Mouse (Mus musculus) brain, embryonic 14.5 days (tissue): ENCODE measurements around the gene Phf3. TPM values are rescaled to one million over a fixed set of nuclear protein-coding genes. Genes with fewer than 3 reads are reported as not detected.

Source experiments
- DNase-seq: peaks from one replicate; pipeline ENCODE4 v3.0.0-alpha.2; 2011; ENCODE audit warnings: low read depth
- CTCF ChIP-seq: fragments of 200-500 bp; IDR thresholded peaks from 2 replicates; pipeline ENCODE4 v1.5.1; 2012; ENCODE audit warnings: inconsistent platforms, mild to moderate bottlenecking, moderate library complexity, borderline replicate concordance; ENCODE audit not compliant: insufficient read depth, insufficient read length; ENCODE audit errors: extremely low read depth
- POLR2A ChIP-seq: fragments of 200-500 bp; IDR thresholded peaks from 2 replicates; pipeline ENCODE4 v1.6.1; 2012; ENCODE audit warnings: mild to moderate bottlenecking, inconsistent platforms, borderline replicate concordance; ENCODE audit not compliant: poor library complexity, insufficient read depth, insufficient read length, severe bottlenecking; ENCODE audit errors: extremely low read depth
- polyA plus RNA-seq: library from polyadenylated mRNA; depleted of rRNA; stranded (reverse); fragments of >200 nt; gene quantifications from 2 replicates; pipeline ENCODE4 v1.2.3, GENCODE M21; 2012

The Phf3 gene
- polyA plus RNA-seq, 1 experiment, result 60.1 TPM

GRCm38 (mm10) chr1:30852518-30852917 lies 21.2 kb downstream of the Phf3 start:
- no peak for DNase-seq
- TF ChIP-seq POLR2A (no peak), CTCF (no peak)

- DNase-seq, result no peak
- no peak for TF ChIP-seq POLR2A
- TF ChIP-seq CTCF, result no peak
Measured at GRCm38 (mm10) chr1:30851920-30852319, 21.8 kb downstream of the Phf3 start.

GRCm38 (mm10) chr1:30850906-30851305 lies 22.8 kb downstream of the Phf3 start:
- TF ChIP-seq POLR2A (no peak), CTCF (no peak)
- no peak for DNase-seq

GRCm38 (mm10) chr1:30849955-30850354 lies 23.8 kb downstream of the Phf3 start:
- DNase-seq, result no peak
- TF ChIP-seq POLR2A, result no peak
- TF ChIP-seq CTCF, result no peak

GRCm38 (mm10) chr1:30847706-30848105 lies 26.0 kb downstream of the Phf3 start:
- TF ChIP-seq POLR2A (no peak), CTCF (no peak)
- DNase-seq, result no peak

- TF ChIP-seq POLR2A, result no peak
- TF ChIP-seq CTCF, result no peak
Measured at GRCm38 (mm10) chr1:30839662-30840061, 34.1 kb downstream of the Phf3 start.

GRCm38 (mm10) chr1:30835512-30835911 lies 38.2 kb downstream of the Phf3 start:
- DNase-seq, result no peak
- no peak for TF ChIP-seq CTCF
- no peak for TF ChIP-seq POLR2A

More at GRCm38 (mm10) chr1:30839662-30840061, 34.1 kb downstream of the Phf3 start:
- no peak for DNase-seq

GRCm38 (mm10) chr1:30832778-30833177 lies 40.9 kb downstream of the Phf3 start:
- TF ChIP-seq POLR2A (no peak), CTCF (no peak)

GRCm38 (mm10) chr1:30819414-30819813 lies 54.3 kb downstream of the Phf3 start:
- DNase-seq, result no peak
- TF ChIP-seq CTCF (no peak), POLR2A (no peak)

More at GRCm38 (mm10) chr1:30832778-30833177, 40.9 kb downstream of the Phf3 start:
- no peak for DNase-seq

GRCm38 (mm10) chr1:30815609-30816008 lies 58.1 kb downstream of the Phf3 start:
- TF ChIP-seq CTCF, result no peak
- no peak for TF ChIP-seq POLR2A
- DNase-seq, result no peak

- DNase-seq, result no peak
- TF ChIP-seq POLR2A, result no peak
- no peak for TF ChIP-seq CTCF
Measured at GRCm38 (mm10) chr1:30814987-30815386, 58.7 kb downstream of the Phf3 start.

GRCm38 (mm10) chr1:30808101-30808699 lies 65.5 kb downstream of the Phf3 start:
- DNase-seq, result no peak
- TF ChIP-seq POLR2A (no peak), CTCF (no peak)
